Mouse (Mus musculus) adrenal gland, postnatal 14 days (tissue): ENCODE data around the gene Fbxo11. TPM values are rescaled to one million over a fixed set of nuclear protein-coding genes. Genes with fewer than 3 reads are reported as not detected.
"Not testable (repeated sequence)": the region's sequence is repeated elsewhere in the genome, so short reads cannot be mapped to it uniquely, and the experiment has no call there.

ENCODE experiments used
- DNase-seq: peaks from one replicate; pipeline ENCODE4 v3.0.0; 2021; ENCODE audit warnings: mixed read lengths
- total RNA-seq: library from RNA; stranded (reverse); gene quantifications from 2 replicates; pipeline ENCODE4 v1.2.3, GENCODE M21; 2021

The Fbxo11 gene
- total RNA-seq, 1 experiment from 2014 or later = 58.5 TPM

GRCm38 (mm10) chr17:87963081-87964075 lies 101.7 kb downstream of the Fbxo11 start:
- DNase-seq = no peak

- DNase-seq = not testable (repeated sequence)
Observed at GRCm38 (mm10) chr17:87959931-87960330, 105.2 kb downstream of the Fbxo11 start.

GRCm38 (mm10) chr17:87959406-87959805 lies 105.7 kb downstream of the Fbxo11 start:
- not testable (repeated sequence) for DNase-seq

GRCm38 (mm10) chr17:87958283-87958682 lies 106.8 kb downstream of the Fbxo11 start:
- DNase-seq = peak; percentile 54

- DNase-seq = no peak
Observed at GRCm38 (mm10) chr17:87957096-87957840, 107.8 kb downstream of the Fbxo11 start.

- DNase-seq = not testable (repeated sequence)
Observed at GRCm38 (mm10) chr17:87954618-87955124, 110.4 kb downstream of the Fbxo11 start.

GRCm38 (mm10) chr17:87948965-87949584 lies 116.0 kb downstream of the Fbxo11 start:
- DNase-seq = peak; percentile 87

Other genes starting within 250 kb of the Fbxo11 start
- not detected in 2 replicates for gene Rpl36-ps4, start 144.3 kb downstream of the Fbxo11 start, total RNA-seq
- gene Msh6, start 90.2 kb downstream of the Fbxo11 start, total RNA-seq = 19.0 and 19.7 TPM in 2 replicates